Mouse (Mus musculus): ENCODE measurements around the gene Hydin. TPM values are rescaled to one million over a fixed set of nuclear protein-coding genes. Genes with fewer than 3 reads are reported as not detected.
"Not testable (repeated sequence)": the region's sequence is repeated elsewhere in the genome, so short reads cannot be mapped to it uniquely, and the experiment has no call there.

The Hydin gene
- polyA plus RNA-seq, 1 experiment from 2014 or later = 0.08 TPM

DNA sequence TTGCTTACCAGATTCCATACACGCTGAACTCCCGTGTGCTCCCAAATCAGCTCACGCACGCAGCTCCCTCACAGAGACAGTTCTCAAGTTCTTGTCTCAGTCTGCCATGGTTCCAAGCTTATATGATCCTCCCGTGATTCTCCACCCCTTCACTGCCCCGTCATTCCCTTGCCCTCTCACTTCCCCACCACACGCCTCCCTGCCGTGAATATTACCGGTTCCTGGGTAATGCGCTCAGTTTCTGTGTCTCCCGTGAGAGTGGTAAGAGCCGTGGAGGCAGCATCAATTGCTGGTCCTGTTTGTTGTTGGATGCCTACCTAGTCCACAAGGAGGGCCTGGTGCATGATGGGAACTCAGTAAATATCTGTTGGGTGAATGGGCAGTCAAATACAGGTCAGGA lies 255.1 kb downstream of the Hydin start:
- Histone ChIP-seq H3K4me3 (ENCODE audit: control insufficient read depth in 1 of 2, insufficient read depth in 1 of 2, low read depth in 1 of 2, low read length in 2 of 2) (no peak overlapping the region), H3K27ac (replicated peaks in 1 of 2; ENCODE audit: control insufficient read depth in 1 of 2, insufficient read depth in 1 of 2, low read depth in 2 of 2, low read length in 2 of 2) (no peak overlapping the region), H3K36me3 (ENCODE audit: control insufficient read depth, insufficient read depth, low read length) (no peaks in the 10 kb centered on the region), H3K4me2 (ENCODE audit: low read length) (no peak overlapping the region), H3K27me3 (ENCODE audit: control insufficient read depth, insufficient read depth, low read length) (no peaks in the 10 kb centered on the region), H3K4me1 (ENCODE audit: control insufficient read depth in 2 of 2, insufficient read depth in 2 of 2, low read length in 2 of 2) (peaks cover 0 to 3% of the 10 kb centered on the region in 2 experiments; a peak in 2 of 4 replicates), H3K9ac (ENCODE audit: low read length) (no peak overlapping the region), H3K9me3 (ENCODE audit: control insufficient read depth, low read length) (no peaks in the 10 kb centered on the region)
- 89% methylated on average over 12 of the region's 12 CpGs for WGBS
- no peak for ATAC-seq (ENCODE audit: insufficient number of reproducible peaks, insufficient read depth, low FRiP score, low read depth)

DNA sequence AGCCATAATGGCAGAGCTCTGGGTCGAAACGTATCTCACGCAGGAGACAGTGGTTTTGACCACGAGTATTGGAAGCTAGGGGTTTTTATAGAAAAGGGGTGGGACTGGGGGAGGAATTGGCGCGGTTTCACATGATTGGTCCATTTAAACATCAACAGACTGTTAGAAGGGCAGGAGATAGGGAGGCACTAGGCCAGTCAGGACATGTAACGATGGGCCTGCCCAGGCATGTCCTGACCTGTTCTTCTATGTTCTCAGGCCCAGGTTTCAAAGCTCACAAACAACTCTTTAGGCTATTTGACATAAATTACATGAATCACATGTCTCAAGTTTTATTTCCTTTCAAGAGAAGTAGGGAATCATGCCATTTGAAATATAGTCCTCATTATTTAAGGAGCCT lies 255.7 kb downstream of the Hydin start:
- not testable (repeated sequence) for H3K9ac ChIP-seq (ENCODE audit: low read length); H3K27ac ChIP-seq (replicated peaks in 1 of 2; ENCODE audit: control insufficient read depth in 1 of 2, insufficient read depth in 1 of 2, low read depth in 2 of 2, low read length in 2 of 2); H3K4me1 ChIP-seq (ENCODE audit: control insufficient read depth in 2 of 2, insufficient read depth in 2 of 2, low read length in 2 of 2); H3K4me3 ChIP-seq (ENCODE audit: control insufficient read depth in 1 of 2, insufficient read depth in 1 of 2, low read depth in 1 of 2, low read length in 2 of 2); H3K27me3 ChIP-seq (ENCODE audit: control insufficient read depth, insufficient read depth, low read length); H3K4me2 ChIP-seq (ENCODE audit: low read length); H3K36me3 ChIP-seq (ENCODE audit: control insufficient read depth, insufficient read depth, low read length); H3K9me3 ChIP-seq (ENCODE audit: control insufficient read depth, low read length); ATAC-seq (ENCODE audit: insufficient number of reproducible peaks, insufficient read depth, low FRiP score, low read depth)
- WGBS = 80% methylated on average over 7 of the region's 7 CpGs

DNA sequence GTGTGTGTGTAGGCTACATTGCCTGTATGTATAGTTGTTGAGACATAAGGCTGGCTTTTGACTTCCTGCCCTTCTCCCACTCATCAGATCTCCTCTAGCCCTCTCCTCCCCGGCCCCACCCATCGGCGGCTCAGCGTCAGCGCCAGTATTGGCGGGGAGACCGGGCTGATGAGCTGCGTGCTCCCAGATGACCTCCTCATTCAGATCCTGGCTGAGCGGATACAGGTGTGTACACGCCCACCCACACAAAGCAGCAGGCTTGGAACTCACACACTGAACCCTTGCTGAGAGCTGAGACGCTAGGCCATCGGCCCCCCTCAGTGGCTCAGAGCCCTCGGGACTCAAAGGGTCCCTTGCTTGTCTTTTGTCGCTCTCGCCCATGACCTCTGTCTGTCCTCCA lies 256.2 kb downstream of the Hydin start:
- 54% methylated on average over 15 of the region's 15 CpGs for WGBS
- Histone ChIP-seq H3K9me3 (ENCODE audit: control insufficient read depth, low read length) (no peaks in the 10 kb centered on the region), H3K9ac (ENCODE audit: low read length) (no peak overlapping the region), H3K4me2 (ENCODE audit: low read length) (no peak overlapping the region), H3K27me3 (ENCODE audit: control insufficient read depth, insufficient read depth, low read length) (no peaks in the 10 kb centered on the region), H3K4me3 (ENCODE audit: control insufficient read depth in 1 of 2, insufficient read depth in 1 of 2, low read depth in 1 of 2, low read length in 2 of 2) (no peak overlapping the region), H3K27ac (replicated peaks in 1 of 2; ENCODE audit: control insufficient read depth in 1 of 2, insufficient read depth in 1 of 2, low read depth in 2 of 2, low read length in 2 of 2) (no peak overlapping the region), H3K4me1 (ENCODE audit: control insufficient read depth in 2 of 2, insufficient read depth in 2 of 2, low read length in 2 of 2) (peaks cover 0 to 3% of the 10 kb centered on the region in 2 experiments; a peak in 2 of 4 replicates), H3K36me3 (ENCODE audit: control insufficient read depth, insufficient read depth, low read length) (no peaks in the 10 kb centered on the region)
- no peak for ATAC-seq (ENCODE audit: insufficient number of reproducible peaks, insufficient read depth, low FRiP score, low read depth)

DNA sequence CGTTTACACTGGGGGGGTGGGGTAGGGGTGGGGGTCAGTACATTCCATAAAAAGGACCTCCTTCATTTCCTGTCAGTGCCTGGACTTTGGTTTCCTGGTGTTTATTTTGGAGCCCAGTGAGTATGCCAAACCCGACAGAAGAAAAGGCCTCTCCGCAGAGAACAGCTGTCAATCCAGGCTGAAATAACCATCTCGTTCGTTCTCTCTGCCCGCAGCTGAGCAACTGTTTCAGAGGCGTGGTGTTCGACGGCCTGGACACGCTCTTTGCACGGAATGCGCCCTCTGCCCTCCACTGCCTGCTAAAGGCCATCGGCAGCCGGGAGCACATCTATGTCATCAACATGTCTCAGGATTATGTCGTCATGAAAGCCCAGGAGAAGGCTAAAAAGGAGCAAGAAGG lies 258.5 kb downstream of the Hydin start:
- no peak overlapping the region for H3K9ac ChIP-seq (ENCODE audit: low read length)
- no peaks in the 10 kb centered on the region for H3K27me3 ChIP-seq (ENCODE audit: control insufficient read depth, insufficient read depth, low read length)
- no peaks in the 10 kb centered on the region for H3K9me3 ChIP-seq (ENCODE audit: control insufficient read depth, low read length)
- H3K4me1 ChIP-seq (ENCODE audit: control insufficient read depth in 2 of 2, insufficient read depth in 2 of 2, low read length in 2 of 2) = peaks cover 0 to 3% of the 10 kb centered on the region in 2 experiments; a peak in 2 of 4 replicates
- no peak for ATAC-seq (ENCODE audit: insufficient number of reproducible peaks, insufficient read depth, low FRiP score, low read depth)
- no peak overlapping the region for H3K27ac ChIP-seq (replicated peaks in 1 of 2; ENCODE audit: control insufficient read depth in 1 of 2, insufficient read depth in 1 of 2, low read depth in 2 of 2, low read length in 2 of 2)
- H3K4me2 ChIP-seq (ENCODE audit: low read length) = no peak overlapping the region
- no peaks in the 10 kb centered on the region for H3K36me3 ChIP-seq (ENCODE audit: control insufficient read depth, insufficient read depth, low read length)
- 62% methylated on average over 15 of the region's 15 CpGs for WGBS
- no peak overlapping the region for H3K4me3 ChIP-seq (ENCODE audit: control insufficient read depth in 1 of 2, insufficient read depth in 1 of 2, low read depth in 1 of 2, low read length in 2 of 2)

DNA sequence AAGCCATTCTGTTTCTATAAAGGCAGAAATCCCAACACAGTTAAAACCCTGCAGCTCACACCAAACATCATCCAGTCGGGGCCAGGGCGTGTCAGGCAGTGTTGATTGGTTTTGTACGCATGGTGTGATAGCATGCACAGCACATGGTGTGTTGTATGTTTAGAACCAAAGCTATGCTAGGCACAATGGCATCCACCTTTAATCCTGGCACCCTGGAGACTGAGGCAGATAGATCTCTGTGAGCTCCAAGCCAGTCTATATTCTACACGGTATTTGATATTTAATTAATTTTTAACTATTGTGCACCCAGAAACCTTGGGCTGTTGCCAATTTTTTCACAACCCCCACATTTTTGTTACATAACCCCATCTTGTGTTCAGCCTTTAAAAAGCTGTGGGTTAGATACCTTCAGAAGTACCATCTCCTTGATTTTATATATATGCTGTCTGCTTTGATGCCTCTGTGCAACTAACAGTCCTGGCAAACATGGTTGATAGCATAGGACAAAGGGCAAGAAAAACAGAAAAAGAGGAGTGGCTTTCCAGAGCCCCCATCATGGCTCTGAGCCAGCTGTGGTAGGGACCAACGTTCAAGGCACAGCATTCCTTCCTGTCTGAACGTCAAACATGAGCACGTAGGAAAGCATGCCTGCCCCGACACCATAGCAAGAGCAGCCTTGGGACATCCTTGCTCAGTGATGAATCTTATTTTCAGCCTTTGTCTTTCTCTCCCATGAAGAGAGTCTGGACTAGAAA lies 263.4 kb downstream of the Hydin start:
- no peak for ATAC-seq (ENCODE audit: insufficient number of reproducible peaks, insufficient read depth, low FRiP score, low read depth)
- peaks cover 0 to 3% of the 10 kb centered on the region in 2 experiments; a peak in 2 of 4 replicates for H3K4me1 ChIP-seq (ENCODE audit: control insufficient read depth in 2 of 2, insufficient read depth in 2 of 2, low read length in 2 of 2)
- no peaks in the 10 kb centered on the region for H3K9me3 ChIP-seq (ENCODE audit: control insufficient read depth, low read length)
- H3K4me2 ChIP-seq (ENCODE audit: low read length) = no peak overlapping the region
- WGBS = 48% methylated on average over 8 of the region's 8 CpGs
- no peaks in the 10 kb centered on the region for H3K27me3 ChIP-seq (ENCODE audit: control insufficient read depth, insufficient read depth, low read length)
- H3K36me3 ChIP-seq (ENCODE audit: control insufficient read depth, insufficient read depth, low read length) = no peaks in the 10 kb centered on the region
- no peak overlapping the region for H3K9ac ChIP-seq (ENCODE audit: low read length)
- no peak overlapping the region for H3K27ac ChIP-seq (replicated peaks in 1 of 2; ENCODE audit: control insufficient read depth in 1 of 2, insufficient read depth in 1 of 2, low read depth in 2 of 2, low read length in 2 of 2)
- H3K4me3 ChIP-seq (ENCODE audit: control insufficient read depth in 1 of 2, insufficient read depth in 1 of 2, low read depth in 1 of 2, low read length in 2 of 2) = no peak overlapping the region

DNA sequence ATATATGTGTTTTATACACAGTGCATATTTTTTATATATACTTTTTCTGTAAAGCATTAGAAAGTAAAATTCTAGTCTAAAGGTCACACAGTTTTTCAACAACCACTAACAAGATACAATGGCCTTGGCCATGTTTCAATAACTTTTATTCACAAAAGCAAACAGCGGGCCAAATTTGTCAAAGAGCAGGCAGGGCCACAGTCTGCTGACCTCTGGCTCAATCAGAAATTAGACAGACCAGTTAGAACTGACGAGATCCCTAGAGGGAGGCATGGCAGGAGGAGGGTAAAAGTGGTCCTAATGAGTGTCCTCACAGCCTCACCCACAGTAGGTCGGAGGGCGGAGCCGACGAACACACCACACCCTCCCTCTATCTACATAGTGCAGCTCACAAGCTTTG lies 267.0 kb downstream of the Hydin start:
- H3K4me3 ChIP-seq (ENCODE audit: control insufficient read depth in 1 of 2, insufficient read depth in 1 of 2, low read depth in 1 of 2, low read length in 2 of 2) = no peak overlapping the region
- H3K36me3 ChIP-seq (ENCODE audit: control insufficient read depth, insufficient read depth, low read length) = no peaks in the 10 kb centered on the region
- WGBS = 75% methylated on average over 6 of the region's 6 CpGs
- ATAC-seq (ENCODE audit: insufficient number of reproducible peaks, insufficient read depth, low FRiP score, low read depth) = no peak
- H3K4me1 ChIP-seq (ENCODE audit: control insufficient read depth in 2 of 2, insufficient read depth in 2 of 2, low read length in 2 of 2) = no peaks in the 10 kb centered on the region
- H3K27ac ChIP-seq (replicated peaks in 1 of 2; ENCODE audit: control insufficient read depth in 1 of 2, insufficient read depth in 1 of 2, low read depth in 2 of 2, low read length in 2 of 2) = no peak overlapping the region
- H3K9me3 ChIP-seq (ENCODE audit: control insufficient read depth, low read length) = no peaks in the 10 kb centered on the region
- no peaks in the 10 kb centered on the region for H3K27me3 ChIP-seq (ENCODE audit: control insufficient read depth, insufficient read depth, low read length)
- H3K9ac ChIP-seq (ENCODE audit: low read length) = no peak overlapping the region
- no peak overlapping the region for H3K4me2 ChIP-seq (ENCODE audit: low read length)

DNA sequence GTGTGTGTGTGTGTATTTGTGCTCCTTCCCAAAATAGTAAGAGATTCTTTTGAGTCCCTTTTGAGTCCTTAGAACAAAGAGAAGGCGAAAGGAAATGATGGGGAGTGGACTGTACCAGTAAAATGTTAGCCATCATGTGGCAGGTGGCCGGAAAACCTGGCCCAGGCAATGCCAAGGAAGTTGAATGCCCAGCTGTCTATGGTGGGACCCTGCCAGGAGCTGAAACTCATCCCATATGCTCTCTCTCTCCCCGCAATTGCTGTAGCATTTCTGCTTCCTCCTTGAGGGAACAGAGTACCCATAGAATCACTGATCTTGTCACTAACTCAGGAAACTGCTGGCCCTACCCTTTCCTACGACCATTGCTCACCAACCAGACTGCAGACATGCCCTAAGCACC lies 271.1 kb downstream of the Hydin start:
- Histone ChIP-seq H3K36me3 (ENCODE audit: control insufficient read depth, insufficient read depth, low read length) (no peaks in the 10 kb centered on the region), H3K4me3 (ENCODE audit: control insufficient read depth in 1 of 2, insufficient read depth in 1 of 2, low read depth in 1 of 2, low read length in 2 of 2) (no peak overlapping the region), H3K4me1 (ENCODE audit: control insufficient read depth in 2 of 2, insufficient read depth in 2 of 2, low read length in 2 of 2) (no peaks in the 10 kb centered on the region), H3K27ac (replicated peaks in 1 of 2; ENCODE audit: control insufficient read depth in 1 of 2, insufficient read depth in 1 of 2, low read depth in 2 of 2, low read length in 2 of 2) (no peak overlapping the region), H3K9me3 (ENCODE audit: control insufficient read depth, low read length) (no peaks in the 10 kb centered on the region), H3K27me3 (ENCODE audit: control insufficient read depth, insufficient read depth, low read length) (no peaks in the 10 kb centered on the region), H3K9ac (ENCODE audit: low read length) (no peak overlapping the region), H3K4me2 (ENCODE audit: low read length) (no peak overlapping the region)
- 63% methylated on average over 4 of the region's 4 CpGs for WGBS
- no peak for ATAC-seq (ENCODE audit: insufficient number of reproducible peaks, insufficient read depth, low FRiP score, low read depth)

DNA sequence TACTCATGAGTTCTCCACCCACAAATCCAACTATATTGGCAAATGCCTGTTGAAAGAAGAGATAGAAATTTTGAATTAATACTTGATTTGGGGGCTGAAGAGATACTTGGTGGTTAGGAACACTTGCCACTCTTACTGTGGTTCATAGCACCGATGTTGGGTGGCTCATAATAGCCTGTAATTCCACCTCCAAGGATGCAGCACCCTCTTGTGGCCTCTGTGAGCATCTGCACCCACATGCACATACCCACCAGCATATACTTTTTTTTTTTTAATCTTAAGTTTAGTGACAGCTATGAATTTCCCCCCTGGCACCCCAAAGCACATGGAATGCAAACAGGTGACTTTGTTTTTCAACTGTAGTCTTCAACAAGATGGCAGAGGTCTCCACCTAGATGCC lies 283.6 kb downstream of the Hydin start:
- H3K9ac ChIP-seq (ENCODE audit: low read length) = no peak overlapping the region
- H3K27me3 ChIP-seq (ENCODE audit: control insufficient read depth, insufficient read depth, low read length) = no peaks in the 10 kb centered on the region
- ATAC-seq (ENCODE audit: insufficient number of reproducible peaks, insufficient read depth, low FRiP score, low read depth) = no peak
- no peaks in the 10 kb centered on the region for H3K36me3 ChIP-seq (ENCODE audit: control insufficient read depth, insufficient read depth, low read length)
- no peaks in the 10 kb centered on the region; the same call in 1 of the 2 replicates for H3K9me3 ChIP-seq (ENCODE audit: control insufficient read depth, low read length)
- no peak overlapping the region for H3K4me3 ChIP-seq (ENCODE audit: control insufficient read depth in 1 of 2, insufficient read depth in 1 of 2, low read depth in 1 of 2, low read length in 2 of 2)
- no peak overlapping the region for H3K4me2 ChIP-seq (ENCODE audit: low read length)
- H3K4me1 ChIP-seq (ENCODE audit: control insufficient read depth in 2 of 2, insufficient read depth in 2 of 2, low read length in 2 of 2) = no peaks in the 10 kb centered on the region
- 82% methylated on average over 1 of the region's 1 CpGs for WGBS
- no peak overlapping the region for H3K27ac ChIP-seq (replicated peaks in 1 of 2; ENCODE audit: control insufficient read depth in 1 of 2, insufficient read depth in 1 of 2, low read depth in 2 of 2, low read length in 2 of 2)
